Mouse (Mus musculus) G1E (cell line): Measurements from ENCODE around the gene St6galnac3.

Source experiments
- CTCF ChIP-seq: IDR thresholded peaks from 2 replicates; pipeline ENCODE4 v1.5.1; 2012; ENCODE audit warnings: low read depth, low read length, inconsistent platforms, mixed read lengths
- GATA1 ChIP-seq: IDR thresholded peaks from 2 replicates; pipeline ENCODE4 v1.6.1; 2012; ENCODE audit warnings: borderline replicate concordance, low read length, inconsistent platforms, mixed read lengths
- GATA2 ChIP-seq: IDR thresholded peaks from 2 replicates; pipeline ENCODE4 v1.6.1; 2012; ENCODE audit warnings: low read depth, low read length, inconsistent platforms, borderline replicate concordance

- TF ChIP-seq GATA2 = no peak
- no peak for TF ChIP-seq CTCF
- TF ChIP-seq GATA1 = no peak
These were observed 215.3 kb downstream of the St6galnac3 start for GRCm38 (mm10) chr3:153509643-153510042.
